Mouse (Mus musculus): ENCODE measurements around the gene Nes.

DNA sequence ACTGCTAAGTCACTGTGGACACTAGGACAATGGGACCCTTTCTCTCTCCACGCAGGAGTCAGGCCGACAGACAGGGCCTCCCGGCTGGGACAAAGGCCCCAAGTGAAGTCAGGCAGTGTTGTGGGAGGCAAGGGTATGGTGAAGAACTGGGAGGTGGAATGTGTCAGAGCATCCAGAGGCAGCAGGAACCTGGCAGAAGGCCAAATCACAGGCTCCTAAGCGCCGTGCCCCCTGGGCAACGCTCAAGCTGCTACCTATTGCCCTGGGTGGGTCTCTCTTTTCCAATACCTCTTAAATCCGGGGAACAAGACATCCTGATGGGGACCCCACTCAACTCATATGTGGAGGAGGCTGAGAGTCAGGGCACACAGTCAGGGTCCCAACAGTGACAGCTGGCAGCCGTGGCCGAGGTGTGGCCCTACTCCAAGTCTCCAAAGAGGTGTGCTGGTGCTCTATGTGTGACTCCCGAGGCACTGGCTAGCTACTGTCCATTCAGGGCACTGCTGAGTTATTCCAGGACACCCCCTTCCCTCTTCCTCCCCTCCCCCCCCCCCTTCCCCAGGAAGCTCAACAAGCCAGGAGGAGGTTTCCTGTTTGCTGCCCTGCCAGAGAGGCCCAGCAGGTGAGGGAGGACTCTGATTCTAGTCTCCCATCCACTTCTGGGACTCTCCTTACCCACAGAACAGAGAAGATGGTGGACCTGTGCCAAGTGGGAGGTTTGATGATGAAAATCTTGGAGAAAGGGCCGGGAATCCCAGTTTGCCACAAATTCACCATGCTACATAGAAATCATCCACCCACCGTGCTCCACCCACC lies 14.8 kb downstream of the Nes start:
- TF ChIP-seq POLR2A (IDR thresholded peaks at IDR 0.05; ENCODE audit: borderline replicate concordance, low read depth, low read length) (no peak), CTCF (IDR thresholded peaks at IDR 0.05; ENCODE audit: low read depth, low read length) (no peak)

Measured in bone marrow macrophage, adult 2 months (primary cell).